Mouse (Mus musculus) bone marrow, adult 2 months (tissue): ENCODE measurements around the gene Cadm3. TPM values are rescaled to one million over a fixed set of nuclear protein-coding genes. Genes with fewer than 3 reads are reported as not detected.
A peak's percentile ranks its signal among the peaks of the same experiment; 100 is the strongest.

Experiments
- H3K27ac ChIP-seq: fragments of 200-500 bp; 2 replicates; pipeline ENCODE4 v1.5.1; 2012; ENCODE audit warnings: low read depth, mild to moderate bottlenecking, control low read depth, inconsistent platforms, low read length; ENCODE audit not compliant: control insufficient read depth, poor library complexity, insufficient read depth
- H3K4me1 ChIP-seq: fragments of 200-500 bp; 2 replicates; pipeline ENCODE4 v1.6.1; 2011; ENCODE audit warnings: low read length; ENCODE audit not compliant: control insufficient read depth, insufficient read depth
- H3K4me3 ChIP-seq: fragments of 200-500 bp; replicated peaks from 2 replicates; pipeline ENCODE3; 2011; ENCODE audit warnings: mild to moderate bottlenecking, low read depth, low read length, control low read depth; ENCODE audit not compliant: control insufficient read depth
- CTCF ChIP-seq: fragments of 200-500 bp; IDR thresholded peaks from 2 replicates; pipeline ENCODE4 v1.5.1; 2011; ENCODE audit warnings: low read length, control low read depth; ENCODE audit not compliant: control insufficient read depth, insufficient read depth
- POLR2A ChIP-seq: fragments of 200-500 bp; IDR thresholded peaks from 2 replicates; pipeline ENCODE4 v1.6.1; 2011; ENCODE audit warnings: low read depth, mild to moderate bottlenecking, control low read depth, low read length, borderline replicate concordance; ENCODE audit not compliant: control insufficient read depth
- WGBS: fragments of 180-500 bp; shearing (Covaris S2); methylation state at CpG from one replicate; pipeline ENCODE4 v1.1.7; 2018; 5-methylcytosine and 5-hydroxymethylcytosine counted together
- polyA plus RNA-seq: library from polyadenylated mRNA; stranded (reverse); fragments of >200 nt; gene quantifications from 2 replicates; pipeline ENCODE4 v1.2.4, GENCODE M21; 2011; ENCODE audit warnings: low replicate concordance; ENCODE audit not compliant: missing spikeins, insufficient read depth, insufficient read length

Cadm3 gene
- polyA plus RNA-seq: 1.7 TPM in 1 of 2 replicates, not detected in the other

GRCm38 (mm10) chr1:173367356-173368046 is at the start of gene Cadm3:
TSS of gene Cadm3 (minus strand) at chr1:173367695.
- no peak for TF ChIP-seq CTCF
- TF ChIP-seq POLR2A: no peak
- WGBS: 4% methylated on average over 44 of the region's 46 CpGs
- peaks cover 1% of the 10 kb centered on the region; the same call in 1 of the 2 replicates for H3K4me1 ChIP-seq
- no peak within 1 kb of the TSS; the same call in 1 of the 2 replicates for H3K27ac ChIP-seq
- H3K4me3 ChIP-seq: no peak within 1 kb of the TSS

DNA sequence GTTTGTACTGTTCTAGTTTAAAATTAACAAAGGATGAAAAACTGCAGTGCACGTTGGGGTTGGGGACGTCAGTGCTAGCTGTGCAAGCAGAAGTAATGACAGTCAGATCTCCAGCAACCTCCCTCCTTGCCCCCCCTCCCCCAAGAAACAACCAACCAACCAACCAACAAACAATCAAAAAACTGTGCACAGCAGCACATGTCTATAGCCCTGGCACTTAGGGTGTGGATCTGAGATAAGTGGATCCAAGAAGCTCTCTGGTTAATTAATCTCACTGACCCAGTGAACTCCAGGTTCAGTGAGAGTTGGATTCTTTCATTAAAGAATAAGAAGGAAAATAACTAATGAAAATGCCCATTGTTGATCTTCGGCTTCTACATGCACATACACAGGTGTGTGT is 47.1 kb upstream of the Cadm3 start:
- Histone ChIP-seq H3K27ac (no peak overlapping the region), H3K4me3 (no peak overlapping the region), H3K4me1 (no peaks in the 10 kb centered on the region)
- TF ChIP-seq CTCF (no peak), POLR2A (no peak)
- WGBS: 48% methylated on average over 3 of the region's 3 CpGs

DNA sequence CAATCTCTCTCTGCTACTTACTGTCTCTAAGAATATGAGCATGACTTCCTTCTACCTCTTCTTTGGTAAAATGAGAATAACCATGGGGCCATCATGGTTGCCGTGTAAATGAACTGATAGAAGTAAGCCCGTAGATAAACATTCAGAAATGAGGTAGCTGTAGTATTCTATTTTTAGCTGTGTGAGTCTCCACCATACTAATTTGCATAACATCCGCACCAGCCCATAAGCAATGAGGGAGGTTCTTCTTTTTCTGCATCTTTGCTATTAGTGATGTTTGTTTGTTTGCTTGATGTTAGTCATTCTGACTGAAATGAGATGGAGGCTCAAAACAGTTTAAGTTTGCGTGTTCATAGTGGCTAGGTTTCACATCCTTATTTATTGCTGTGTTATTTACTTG is 44.4 kb upstream of the Cadm3 start:
- no peaks in the 10 kb centered on the region; the same call in 1 of the 2 replicates for H3K4me1 ChIP-seq
- H3K27ac ChIP-seq: no peak overlapping the region
- no peak overlapping the region for H3K4me3 ChIP-seq
- TF ChIP-seq CTCF (no peak), POLR2A (no peak)
- 30% methylated on average over 4 of the region's 4 CpGs for WGBS

GRCm38 (mm10) chr1:173409066-173409465 is 41.6 kb upstream of the Cadm3 start:
- Histone ChIP-seq H3K4me3 (no peak overlapping the region), H3K27ac (peak overlapping the region; percentile 17; the same call in 1 of the 2 replicates), H3K4me1 (no peaks in the 10 kb centered on the region; the same call in 1 of the 2 replicates)
- no peak for TF ChIP-seq POLR2A
- TF ChIP-seq CTCF: no peak

- Histone ChIP-seq H3K27ac (no peak overlapping the region), H3K4me3 (no peak overlapping the region), H3K4me1 (no peaks in the 10 kb centered on the region; the same call in 1 of the 2 replicates)
- 88% methylated on average over 5 of the region's 5 CpGs for WGBS
- TF ChIP-seq CTCF: no peak
These were observed 37.3 kb upstream of the Cadm3 start for GRCm38 (mm10) chr1:173404696-173405309.

GRCm38 (mm10) chr1:173398323-173398970 is 31.0 kb upstream of the Cadm3 start:
- TF ChIP-seq CTCF (no peak), POLR2A (no peak)
- Histone ChIP-seq H3K4me3 (no peak overlapping the region), H3K4me1 (no peaks in the 10 kb centered on the region), H3K27ac (no peak overlapping the region)
- 41% methylated on average over 3 of the region's 3 CpGs for WGBS

DNA sequence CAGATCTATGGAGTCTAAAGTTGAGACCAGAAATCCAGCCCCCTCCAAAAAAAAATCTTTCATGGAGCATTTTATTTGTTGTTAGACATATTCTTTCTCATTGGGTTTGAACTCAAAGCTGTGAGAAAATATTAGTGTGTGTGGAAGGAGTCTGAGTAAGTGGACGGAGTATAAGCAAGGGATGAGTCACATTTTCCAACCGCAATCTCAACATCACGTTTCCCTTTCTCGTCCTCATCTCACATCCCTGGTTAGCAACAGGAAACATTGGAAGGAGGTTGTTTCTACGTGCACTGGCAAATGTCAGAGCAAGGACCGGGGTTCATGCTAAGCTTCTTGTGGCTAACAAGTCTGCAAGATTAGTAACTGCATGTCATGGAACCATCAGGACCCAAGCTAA is 24.3 kb upstream of the Cadm3 start:
- WGBS: 50% methylated on average over 6 of the region's 6 CpGs
- Histone ChIP-seq H3K27ac (no peak overlapping the region), H3K4me1 (no peaks in the 10 kb centered on the region), H3K4me3 (no peak overlapping the region)
- no peak for TF ChIP-seq CTCF
- no peak for TF ChIP-seq POLR2A

DNA sequence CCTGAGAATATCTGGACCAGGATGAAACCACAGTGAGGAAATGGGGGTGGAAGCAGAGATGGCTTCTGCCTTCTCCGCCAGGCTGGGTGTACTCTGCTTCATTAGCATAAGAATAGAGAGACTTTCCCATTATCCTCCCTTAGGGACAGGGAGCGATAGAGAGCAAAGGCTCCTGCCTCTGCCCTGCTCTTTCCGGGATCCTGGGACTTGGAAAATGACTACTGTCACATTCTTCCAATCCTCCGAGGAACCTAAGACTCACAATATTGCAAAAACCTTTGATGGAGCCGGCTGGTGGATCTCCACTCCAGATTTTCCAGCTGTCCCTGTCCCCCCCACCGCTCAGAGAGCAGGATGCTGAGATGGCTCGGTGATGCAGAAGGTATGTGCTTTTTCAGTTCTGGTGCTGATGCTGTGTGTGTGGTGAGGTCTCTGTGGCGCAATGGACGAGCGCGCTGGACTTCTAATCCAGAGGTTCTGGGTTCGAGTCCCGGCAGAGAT is 22.5 kb upstream of the Cadm3 start:
- H3K4me1 ChIP-seq: no peaks in the 10 kb centered on the region
- H3K27ac ChIP-seq: no peak overlapping the region
- WGBS: 16% methylated on average over 13 of the region's 13 CpGs
- H3K4me3 ChIP-seq: no peak overlapping the region
- TF ChIP-seq CTCF (no peak), POLR2A (no peak)
